Mouse (Mus musculus) lung, embryonic 14.5 days (tissue): ENCODE measurements around the gene Nap1l5. TPM values are rescaled to one million over a fixed set of nuclear protein-coding genes. Genes with fewer than 3 reads are reported as not detected.

Experiments used
- ATAC-seq: fragments of 200-750 bp; cut with Nextera tagmentation; 2 replicates; pipeline ENCODE4 v1.8.0; 2017; ENCODE audit warnings: mild to moderate bottlenecking, moderate TSS enrichment, moderate library complexity; ENCODE audit not compliant: insufficient read depth
- DNase-seq: peaks from one replicate; pipeline ENCODE4 v3.0.0-alpha.2; 2015
- H3K27ac ChIP-seq: fragments of 300-500 bp; sonication (generic); 2 replicates; pipeline ENCODE4 v1.5.1; 2014; ENCODE audit warnings: low read depth, mild to moderate bottlenecking, moderate library complexity
- H3K27me3 ChIP-seq: fragments of 300-500 bp; sonication (generic); 2 replicates; pipeline ENCODE4 v1.6.1; 2014; ENCODE audit warnings: low read length, control low read depth; ENCODE audit not compliant: insufficient read depth
- H3K36me3 ChIP-seq: fragments of 300-500 bp; sonication (generic); 2 replicates; pipeline ENCODE4 v1.6.1; 2014; ENCODE audit warnings: control low read depth; ENCODE audit not compliant: insufficient read depth
- H3K4me1 ChIP-seq: fragments of 300-500 bp; sonication (generic); 2 replicates; pipeline ENCODE4 v1.6.1; 2014; ENCODE audit warnings: antibody characterized with exemption, control low read depth; ENCODE audit not compliant: insufficient read depth
- H3K4me2 ChIP-seq: fragments of 300-500 bp; sonication (generic); 2 replicates; pipeline ENCODE4 v1.6.1; 2014; ENCODE audit warnings: mild to moderate bottlenecking
- H3K4me3 ChIP-seq: fragments of 300-500 bp; sonication (generic); 2 replicates; pipeline ENCODE4 v1.5.1; 2014; ENCODE audit warnings: low read depth, low read length
- H3K9ac ChIP-seq: fragments of 300-500 bp; sonication (generic); 2 replicates; pipeline ENCODE4 v1.6.1; 2014
- H3K9me3 ChIP-seq: fragments of 300-500 bp; sonication (generic); 2 replicates; pipeline ENCODE4 v1.6.1; 2016; ENCODE audit warnings: low read depth, low read length, control low read depth
- CTCF ChIP-seq: IDR thresholded peaks from 2 replicates; pipeline ENCODE4 v1.5.1; 2016; ENCODE audit warnings: antibody characterized with exemption, low read depth
- WGBS: fragments of 180-500 bp; shearing (Covaris S2); extraction: QIAGEN DNeasy Blood & Tissue Kit; methylation state at CpG from one replicate; pipeline ENCODE4 v1.1.7; 2014; 5-methylcytosine and 5-hydroxymethylcytosine counted together
- polyA plus RNA-seq: library from polyadenylated mRNA; unstranded; fragments of >200 nt; fragmentation: Nextera tagmentation; extraction: Ambion mirVana; gene quantifications from 2 replicates; pipeline ENCODE4 v1.2.1, GENCODE M21; 2014

Nap1l5 gene
- polyA plus RNA-seq, 1 experiment from 2014 or later: 5.6 TPM

DNA sequence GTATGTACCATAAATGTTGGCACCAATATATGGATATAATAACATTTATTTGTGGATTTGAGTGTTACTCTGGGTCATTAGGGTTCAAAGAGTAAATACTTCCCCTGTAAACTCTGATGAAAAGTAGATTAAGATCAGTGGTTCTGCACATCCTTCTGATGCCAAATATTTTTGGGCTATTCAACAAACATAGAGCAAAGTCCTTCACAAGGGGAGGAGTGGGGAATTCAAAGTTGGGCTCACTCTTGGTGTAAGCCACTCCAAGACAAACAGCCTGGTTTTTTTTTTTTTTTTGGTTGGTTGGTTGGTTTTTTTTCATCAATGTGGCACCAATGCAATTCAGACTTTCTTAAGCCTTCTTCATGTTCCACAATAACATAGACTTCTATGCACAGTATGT lies 30.9 kb upstream of the Nap1l5 start:
- no peak overlapping the region for H3K27ac ChIP-seq
- H3K9me3 ChIP-seq: no peaks in the 10 kb centered on the region
- ATAC-seq (no peak), DNase-seq (no peak)
- H3K9ac ChIP-seq: no peak overlapping the region
- H3K4me3 ChIP-seq: no peak overlapping the region
- H3K4me2 ChIP-seq: no peak overlapping the region
- no peak for TF ChIP-seq CTCF
- H3K27me3 ChIP-seq: no peaks in the 10 kb centered on the region
- no peaks in the 10 kb centered on the region for H3K4me1 ChIP-seq
- H3K36me3 ChIP-seq: 0 out of 2 replicates have a peak, but pooled peaks cover 3% of the 10 kb centered on the region

DNA sequence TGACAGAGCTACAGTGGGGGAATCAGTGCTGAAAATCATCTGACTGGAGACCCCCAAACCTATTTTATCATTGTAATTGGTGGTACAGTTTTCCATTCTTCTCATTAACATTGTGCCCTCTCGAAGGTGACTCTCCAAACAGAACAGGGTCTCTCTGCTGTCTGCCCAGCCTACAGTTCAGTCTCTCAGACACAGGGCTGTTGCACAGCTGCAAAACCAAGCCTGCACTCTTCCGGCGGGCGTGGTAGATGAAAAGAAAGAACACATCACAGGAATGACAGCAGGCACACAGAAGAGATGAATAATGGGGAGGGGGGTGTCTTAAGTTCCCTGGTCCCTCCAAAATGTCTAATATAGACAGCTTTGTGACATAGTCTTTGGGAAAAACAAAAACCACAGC lies 27.3 kb upstream of the Nap1l5 start:
- Histone ChIP-seq H3K4me2 (no peak overlapping the region), H3K9me3 (no peaks in the 10 kb centered on the region), H3K4me3 (no peak overlapping the region), H3K27me3 (no peaks in the 10 kb centered on the region), H3K36me3 (no peaks in the 10 kb centered on the region), H3K9ac (no peak overlapping the region), H3K4me1 (no peaks in the 10 kb centered on the region), H3K27ac (no peak overlapping the region)
- ATAC-seq (no peak), DNase-seq (no peak)
- no peak for TF ChIP-seq CTCF
- WGBS: 63% methylated on average over 4 of the region's 4 CpGs

DNA sequence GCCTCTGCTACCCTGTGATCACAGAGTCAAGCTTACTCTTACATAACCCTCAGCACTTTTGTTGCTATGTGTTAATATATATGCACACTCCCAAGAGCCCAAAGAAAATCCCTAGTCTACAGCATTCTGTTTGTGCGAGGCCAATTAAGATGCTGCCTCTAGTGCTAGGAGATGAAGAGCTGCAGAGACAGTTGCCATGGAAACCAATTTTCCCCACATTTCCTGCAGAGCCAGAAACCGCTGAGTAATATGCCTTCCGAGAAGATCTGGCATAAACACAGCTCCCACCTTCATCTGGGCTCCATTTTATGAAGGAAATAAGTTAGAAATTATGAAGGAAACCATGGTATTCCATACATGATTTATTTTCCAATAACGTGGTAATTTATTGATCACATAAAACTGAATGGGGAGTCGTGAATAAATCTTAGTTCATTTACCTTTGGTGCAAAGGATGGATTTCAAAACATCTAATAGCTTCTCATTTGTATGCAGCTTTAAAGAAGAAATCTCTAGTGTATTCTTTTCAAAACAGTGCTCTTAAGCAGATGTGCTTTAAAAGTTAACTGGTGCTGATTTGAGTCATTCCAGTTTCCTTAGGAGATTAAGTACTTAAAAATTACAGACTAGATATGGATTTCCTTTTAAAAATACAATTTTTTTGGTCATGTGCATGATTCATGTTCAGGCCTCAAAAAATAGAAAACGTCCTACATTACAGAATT lies 26.5 kb upstream of the Nap1l5 start:
- Histone ChIP-seq H3K9ac (no peak overlapping the region), H3K4me1 (no peaks in the 10 kb centered on the region), H3K9me3 (no peaks in the 10 kb centered on the region), H3K4me3 (no peak overlapping the region), H3K4me2 (no peak overlapping the region), H3K27me3 (no peaks in the 10 kb centered on the region), H3K36me3 (no peaks in the 10 kb centered on the region), H3K27ac (no peak overlapping the region)
- 51% methylated on average over 6 of the region's 6 CpGs for WGBS
- ATAC-seq: no peak
- no peak for TF ChIP-seq CTCF
- peak; percentile 47 for DNase-seq

DNA sequence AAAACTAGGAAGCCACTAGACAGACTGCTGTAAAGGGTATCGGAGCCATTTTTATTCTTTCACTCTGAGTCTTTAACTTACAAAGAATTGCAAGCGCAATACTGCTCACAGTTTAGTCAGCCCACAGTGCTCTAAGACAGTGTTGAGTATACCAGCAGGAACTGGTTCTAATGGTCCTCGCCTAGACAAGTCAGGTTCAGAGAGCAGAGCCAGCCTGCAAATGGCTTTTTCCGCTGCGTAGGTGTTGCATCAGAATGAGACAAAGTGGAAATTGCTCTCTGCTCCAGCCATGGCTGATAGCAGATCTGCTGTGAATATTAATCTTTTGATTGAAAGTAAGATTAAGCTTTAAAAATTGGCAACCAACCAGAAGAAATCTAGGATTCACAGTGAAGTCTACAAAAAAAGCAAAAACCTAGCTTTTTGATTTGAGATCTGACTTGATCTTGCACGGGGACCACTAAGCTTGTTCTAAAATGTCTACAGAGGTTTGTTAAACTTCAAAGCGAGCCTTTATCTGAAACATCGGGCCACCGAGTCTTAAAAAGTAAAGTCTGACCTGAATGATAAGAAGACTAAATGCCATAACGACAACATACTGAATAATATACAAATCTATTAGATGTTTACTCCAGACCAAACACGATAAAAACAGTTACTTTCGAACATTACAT lies 25.8 kb upstream of the Nap1l5 start:
- Histone ChIP-seq H3K4me1 (no peaks in the 10 kb centered on the region), H3K9me3 (no peaks in the 10 kb centered on the region), H3K4me2 (no peak overlapping the region), H3K4me3 (no peak overlapping the region), H3K36me3 (no peaks in the 10 kb centered on the region), H3K27me3 (no peaks in the 10 kb centered on the region), H3K27ac (no peak overlapping the region), H3K9ac (no peak overlapping the region)
- 76% methylated on average over 12 of the region's 12 CpGs for whole genome bisulfite sequencing
- no peak for TF ChIP-seq CTCF
- ATAC-seq (no peak), DNase-seq (no peak)

DNA sequence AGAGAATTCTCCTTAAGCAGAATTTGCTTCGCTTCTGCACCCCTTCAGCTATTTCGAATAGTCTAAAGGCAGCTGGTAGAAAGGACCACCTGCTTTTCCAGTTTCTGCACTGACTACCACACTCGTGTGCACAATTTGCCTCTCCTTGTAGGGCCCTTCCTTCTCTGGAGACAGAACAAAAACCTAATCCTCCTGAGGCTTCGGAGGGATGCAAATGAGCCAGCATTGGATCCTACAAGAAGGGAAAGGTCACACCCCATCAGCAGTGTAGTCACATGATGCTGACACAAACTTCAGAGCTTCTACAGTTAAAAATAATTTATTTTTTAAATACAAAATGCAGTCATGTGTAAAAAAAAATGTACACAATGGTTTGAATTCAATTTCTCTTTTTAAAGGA lies 24.3 kb upstream of the Nap1l5 start:
- no peak overlapping the region for H3K9ac ChIP-seq
- H3K4me3 ChIP-seq: no peak overlapping the region
- no peaks in the 10 kb centered on the region for H3K9me3 ChIP-seq
- ATAC-seq (no peak), DNase-seq (no peak)
- H3K27ac ChIP-seq: no peak overlapping the region
- H3K4me2 ChIP-seq: no peak overlapping the region
- 72% methylated on average over 4 of the region's 4 CpGs for WGBS
- H3K4me1 ChIP-seq: no peaks in the 10 kb centered on the region
- no peaks in the 10 kb centered on the region for H3K27me3 ChIP-seq
- TF ChIP-seq CTCF: no peak
- no peaks in the 10 kb centered on the region for H3K36me3 ChIP-seq

DNA sequence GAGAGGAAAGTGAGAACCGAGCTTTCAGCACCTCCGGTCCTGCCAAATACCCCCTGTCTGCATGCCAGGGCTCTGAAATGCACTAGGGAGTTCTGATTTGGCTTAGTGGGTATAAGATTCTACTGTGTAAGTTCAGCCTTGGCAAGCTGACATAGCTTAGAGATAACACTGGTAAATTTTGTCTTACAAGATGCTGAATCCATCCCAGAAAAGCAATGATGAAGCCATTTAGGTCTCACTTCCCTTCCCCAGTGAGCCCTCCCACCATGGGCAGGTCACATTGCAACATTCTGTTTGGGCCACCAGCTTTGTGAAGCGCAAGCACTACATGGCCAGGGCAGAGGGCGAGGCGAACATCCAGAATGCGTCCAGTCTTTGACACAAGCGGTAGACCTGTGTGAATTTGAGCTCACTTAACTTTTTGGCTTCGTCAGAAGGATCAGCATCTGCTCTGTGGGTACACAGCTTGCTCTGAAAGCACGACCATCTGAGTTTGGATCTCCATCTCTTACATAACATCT lies 23.1 kb upstream of the Nap1l5 start:
- H3K4me3 ChIP-seq: no peak overlapping the region
- no peak for DNase-seq
- H3K9ac ChIP-seq: no peak overlapping the region
- H3K4me1 ChIP-seq: no peaks in the 10 kb centered on the region
- no peak for ATAC-seq
- WGBS: 79% methylated on average over 9 of the region's 9 CpGs
- H3K9me3 ChIP-seq: no peaks in the 10 kb centered on the region
- H3K27me3 ChIP-seq: no peaks in the 10 kb centered on the region
- no peak overlapping the region for H3K27ac ChIP-seq
- no peaks in the 10 kb centered on the region for H3K36me3 ChIP-seq
- no peak overlapping the region for H3K4me2 ChIP-seq
- TF ChIP-seq CTCF: no peak

DNA sequence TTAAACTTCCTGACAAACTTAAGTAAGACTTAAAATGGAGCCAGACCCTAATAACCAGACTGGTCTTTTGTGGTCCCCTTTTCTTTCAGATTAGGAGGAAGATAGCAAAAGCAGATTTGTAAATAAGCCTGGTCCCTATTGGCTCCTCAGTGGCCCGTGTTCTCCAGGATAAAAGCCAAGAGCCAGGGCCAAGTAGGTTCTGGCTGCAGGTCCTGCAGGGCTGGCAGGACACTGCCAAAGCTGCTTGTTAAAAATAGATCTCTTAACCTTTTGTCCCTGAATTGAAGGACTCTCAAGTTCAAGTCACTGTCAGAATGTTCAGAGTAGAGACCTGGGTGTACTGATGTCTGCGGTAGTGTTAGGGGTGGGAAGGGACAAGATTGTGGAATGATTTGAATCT lies 21.0 kb upstream of the Nap1l5 start:
- no peak for DNase-seq
- no peak for TF ChIP-seq CTCF
- Histone ChIP-seq H3K9me3 (no peaks in the 10 kb centered on the region), H3K4me1 (no peaks in the 10 kb centered on the region), H3K27ac (no peak overlapping the region), H3K4me2 (no peak overlapping the region), H3K36me3 (no peaks in the 10 kb centered on the region), H3K4me3 (no peak overlapping the region), H3K27me3 (no peaks in the 10 kb centered on the region), H3K9ac (no peak overlapping the region)
- WGBS: 69% methylated on average over 2 of the region's 2 CpGs
- ATAC-seq: no peak
